Mouse (Mus musculus): ENCODE results near the gene 4933424G06Rik. TPM values are rescaled to one million over a fixed set of nuclear protein-coding genes. Genes with fewer than 3 reads are reported as not detected.
A peak's percentile ranks its signal among the peaks of the same experiment; 100 is the strongest.

Gene 4933424G06Rik
- polyA plus RNA-seq, 1 experiment from 2014 or later = not detected

DNA sequence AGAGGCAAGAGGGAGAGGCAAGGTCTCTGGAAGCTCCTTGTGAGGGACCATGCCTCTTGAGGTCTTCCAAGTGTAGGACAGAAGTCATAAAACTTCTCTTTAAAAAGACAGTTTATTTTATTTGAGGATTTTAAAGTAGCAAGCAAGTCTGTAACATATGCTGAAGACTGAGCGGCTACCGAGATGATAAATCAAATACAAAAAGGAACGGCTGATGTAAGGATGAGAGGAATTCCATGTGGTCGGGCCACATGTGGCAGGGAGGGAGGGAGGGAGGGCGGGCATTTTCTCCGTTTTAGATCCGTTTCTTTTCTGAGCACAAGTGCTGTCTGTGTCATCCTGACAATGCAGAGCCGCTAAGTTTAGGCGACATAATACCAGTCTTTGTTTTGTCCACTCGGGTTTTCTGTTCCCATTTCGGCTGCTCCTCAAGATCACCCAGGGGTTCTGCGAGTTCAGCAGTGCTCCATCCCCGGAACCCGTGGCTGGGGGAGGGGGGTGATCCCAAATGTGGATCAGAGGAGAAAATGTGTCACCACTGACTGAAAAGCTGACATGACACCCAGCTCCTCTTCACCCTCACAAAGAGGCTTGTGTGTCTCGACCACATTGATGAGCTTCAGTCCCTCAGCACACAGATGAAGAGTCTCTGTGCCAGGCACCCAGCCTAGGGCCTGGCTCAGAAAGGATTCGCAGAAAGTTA is 37.1 kb upstream of the 4933424G06Rik start:
- DNase-seq (no peak), ATAC-seq (ENCODE audit: insufficient read depth) (no peak)
- no peak for TF ChIP-seq CTCF (IDR thresholded peaks at IDR 0.05; ENCODE audit: low read depth)
- Histone ChIP-seq H3K4me2 (no peak overlapping the region), H3K9me3 (ENCODE audit: low read depth, low read length) (no peaks in the 10 kb centered on the region), H3K27me3 (ENCODE audit: insufficient read depth, low read length) (no peaks in the 10 kb centered on the region), H3K36me3 (ENCODE audit: insufficient read depth) (no peaks in the 10 kb centered on the region), H3K4me3 (ENCODE audit: low read depth, low read length) (no peak overlapping the region), H3K9ac (no peak overlapping the region), H3K4me1 (ENCODE audit: insufficient read depth) (no peaks in the 10 kb centered on the region), H3K27ac (ENCODE audit: low read depth) (no peak overlapping the region)
- 36% methylated on average over 16 of the region's 16 CpGs for WGBS

DNA sequence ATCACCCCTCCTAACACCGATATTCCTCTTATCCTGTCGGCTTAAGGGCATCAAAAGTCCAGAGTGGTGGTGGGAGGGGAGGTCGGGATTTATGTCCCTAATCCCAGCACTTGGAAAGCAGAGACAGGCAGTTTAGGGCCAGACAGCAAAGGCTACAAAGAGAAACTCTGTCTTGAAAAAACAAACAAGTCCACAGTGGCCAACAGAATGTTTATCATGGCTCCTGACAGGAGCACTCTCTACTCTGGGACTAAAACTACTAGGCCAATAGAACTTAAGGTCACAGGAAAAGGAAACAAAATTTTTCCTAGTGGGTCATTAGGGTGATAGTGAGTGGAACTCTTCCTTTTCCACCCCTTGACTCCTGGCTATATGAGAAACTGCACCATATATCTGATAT is 35.0 kb upstream of the 4933424G06Rik start:
- Histone ChIP-seq H3K36me3 (ENCODE audit: insufficient read depth) (no peaks in the 10 kb centered on the region), H3K9me3 (ENCODE audit: low read depth, low read length) (no peaks in the 10 kb centered on the region), H3K4me1 (ENCODE audit: insufficient read depth) (no peaks in the 10 kb centered on the region), H3K27ac (ENCODE audit: low read depth) (no peak overlapping the region), H3K9ac (no peak overlapping the region), H3K4me3 (ENCODE audit: low read depth, low read length) (no peak overlapping the region), H3K27me3 (ENCODE audit: insufficient read depth, low read length) (no peaks in the 10 kb centered on the region), H3K4me2 (no peak overlapping the region)
- TF ChIP-seq CTCF (IDR thresholded peaks at IDR 0.05; ENCODE audit: low read depth) = no peak
- ATAC-seq (ENCODE audit: insufficient read depth) (no peak), DNase-seq (no peak)
- 23% methylated on average over 3 of the region's 3 CpGs for WGBS

DNA sequence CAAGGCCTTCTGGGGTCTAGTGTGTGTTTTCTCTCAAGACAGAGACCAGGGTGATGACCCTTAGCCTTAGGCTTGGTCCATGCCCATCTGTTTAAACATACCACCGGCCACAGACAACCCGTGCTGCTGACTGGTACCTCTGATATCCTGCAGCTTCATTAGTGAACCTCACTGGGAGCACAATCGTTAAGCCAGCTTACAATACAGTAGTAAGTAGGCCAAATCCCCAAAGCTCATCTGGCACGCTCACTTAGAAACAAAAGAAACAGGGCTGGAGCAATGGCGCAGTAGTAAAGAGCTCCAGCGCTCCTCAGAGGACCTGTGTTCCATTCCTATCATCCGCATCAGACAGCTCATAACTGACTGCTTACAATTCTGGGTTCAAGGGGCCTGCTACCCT is 29.1 kb upstream of the 4933424G06Rik start:
- Histone ChIP-seq H3K4me2 (no peak overlapping the region), H3K27ac (ENCODE audit: low read depth) (no peak overlapping the region), H3K36me3 (ENCODE audit: insufficient read depth) (no peaks in the 10 kb centered on the region), H3K9me3 (ENCODE audit: low read depth, low read length) (no peaks in the 10 kb centered on the region), H3K9ac (no peak overlapping the region; the same call in 1 of the 2 replicates), H3K27me3 (ENCODE audit: insufficient read depth, low read length) (no peaks in the 10 kb centered on the region), H3K4me1 (ENCODE audit: insufficient read depth) (no peaks in the 10 kb centered on the region), H3K4me3 (ENCODE audit: low read depth, low read length) (no peak overlapping the region)
- no peak for ATAC-seq (ENCODE audit: insufficient read depth)
- no peak for TF ChIP-seq CTCF (IDR thresholded peaks at IDR 0.05; ENCODE audit: low read depth)
- WGBS = 71% methylated on average over 7 of the region's 7 CpGs
- DNase-seq = no peak

DNA sequence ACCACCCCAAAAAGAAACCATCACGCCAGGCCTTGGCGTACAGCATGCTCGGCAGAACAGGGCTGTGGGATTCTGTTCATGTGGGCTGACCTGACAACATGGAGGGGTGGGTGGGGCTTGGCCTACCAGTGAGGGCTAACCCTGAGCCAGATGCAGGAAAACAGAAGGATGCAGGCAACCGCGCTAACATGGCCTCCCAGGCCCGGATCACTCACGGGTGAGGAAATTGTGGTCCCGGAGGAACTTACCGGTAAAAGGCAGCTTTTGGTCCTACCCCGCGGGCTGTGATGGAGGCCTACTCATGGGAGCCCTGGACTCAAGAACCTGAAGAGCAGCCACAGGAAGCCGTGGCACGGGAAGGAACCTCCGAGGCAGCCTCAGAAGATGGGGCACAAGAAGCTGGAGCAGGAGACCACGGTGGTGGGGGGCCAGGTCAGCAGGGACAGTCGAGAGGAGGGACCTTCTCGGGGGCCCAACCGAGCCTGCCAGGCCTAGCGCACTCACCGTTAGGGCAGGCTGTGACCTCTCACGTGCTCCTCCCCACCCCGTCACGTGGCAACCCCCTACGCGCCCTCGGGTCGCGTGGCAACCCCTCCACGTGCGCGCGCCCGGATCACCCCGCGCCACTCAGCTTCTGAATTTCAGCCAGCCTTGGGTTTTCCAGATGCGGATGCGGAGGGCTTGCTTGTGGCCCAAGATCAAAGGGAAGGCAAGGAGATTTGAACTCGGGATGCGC is 27.2 kb upstream of the 4933424G06Rik start, which contains the start of gene Fam178b:
Gene Fam178b (minus strand): TSS at position 564 of the 736 bp plus-strand sequence.
- no peaks in the 10 kb centered on the region for H3K9me3 ChIP-seq (ENCODE audit: low read depth, low read length)
- ATAC-seq (ENCODE audit: insufficient read depth) (no peak), DNase-seq (no peak)
- no peaks in the 10 kb centered on the region for H3K27me3 ChIP-seq (ENCODE audit: insufficient read depth, low read length)
- H3K4me1 ChIP-seq (ENCODE audit: insufficient read depth) = no peaks in the 10 kb centered on the region
- WGBS = 89% methylated on average over 39 of the region's 39 CpGs
- no peak within 1 kb of the TSS for H3K4me3 ChIP-seq (ENCODE audit: low read depth, low read length)
- no peak for TF ChIP-seq CTCF (IDR thresholded peaks at IDR 0.05; ENCODE audit: low read depth)
- no peak within 1 kb of the TSS for H3K27ac ChIP-seq (ENCODE audit: low read depth)
- H3K4me2 ChIP-seq = no peak within 1 kb of the TSS
- H3K9ac ChIP-seq = no peak within 1 kb of the TSS
- H3K36me3 ChIP-seq (ENCODE audit: insufficient read depth) = no peaks in the 10 kb centered on the region

DNA sequence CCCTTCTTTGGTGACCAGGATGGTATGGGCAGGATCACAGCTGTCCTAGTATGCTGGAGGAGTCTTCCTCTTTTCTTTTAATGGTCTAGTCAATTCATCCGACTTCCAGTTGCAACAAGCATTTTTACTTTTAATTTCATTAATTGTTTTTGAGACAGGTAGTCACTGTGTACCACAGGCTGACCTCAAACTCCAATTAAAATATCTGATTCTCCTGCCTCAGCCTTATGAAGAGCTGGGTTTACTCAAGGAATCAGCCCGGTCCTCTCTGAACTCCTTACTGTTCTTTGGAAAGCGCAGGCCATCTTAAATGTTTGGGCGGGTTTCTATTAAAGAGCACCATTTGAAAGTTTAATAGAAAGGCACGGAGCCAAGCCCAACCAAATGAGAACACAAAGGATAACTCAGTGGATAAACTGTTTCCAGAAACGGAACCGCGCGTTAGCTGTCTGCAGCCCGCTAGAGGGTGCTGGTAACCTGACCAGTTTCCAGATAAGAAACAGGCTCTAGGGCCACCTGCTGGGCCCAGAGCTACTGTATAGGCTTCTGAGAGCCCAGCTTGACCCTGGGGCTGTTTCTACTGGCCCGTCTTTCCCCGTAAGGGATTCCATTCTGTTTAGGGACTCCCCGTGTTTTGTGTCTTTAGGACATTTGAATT is 26.0 kb upstream of the 4933424G06Rik start:
- Histone ChIP-seq H3K9me3 (ENCODE audit: low read depth, low read length) (no peaks in the 10 kb centered on the region), H3K4me3 (ENCODE audit: low read depth, low read length) (no peak overlapping the region), H3K9ac (no peak overlapping the region), H3K27me3 (ENCODE audit: insufficient read depth, low read length) (no peaks in the 10 kb centered on the region), H3K36me3 (ENCODE audit: insufficient read depth) (no peaks in the 10 kb centered on the region), H3K4me1 (ENCODE audit: insufficient read depth) (no peaks in the 10 kb centered on the region), H3K27ac (ENCODE audit: low read depth) (no peak overlapping the region), H3K4me2 (no peak overlapping the region)
- 12% methylated on average over 13 of the region's 13 CpGs for WGBS
- peak; percentile 89 for TF ChIP-seq CTCF (IDR thresholded peaks at IDR 0.05; ENCODE audit: low read depth)
- ATAC-seq (ENCODE audit: insufficient read depth) (peak; percentile 81), DNase-seq (peak; percentile 94)

DNA sequence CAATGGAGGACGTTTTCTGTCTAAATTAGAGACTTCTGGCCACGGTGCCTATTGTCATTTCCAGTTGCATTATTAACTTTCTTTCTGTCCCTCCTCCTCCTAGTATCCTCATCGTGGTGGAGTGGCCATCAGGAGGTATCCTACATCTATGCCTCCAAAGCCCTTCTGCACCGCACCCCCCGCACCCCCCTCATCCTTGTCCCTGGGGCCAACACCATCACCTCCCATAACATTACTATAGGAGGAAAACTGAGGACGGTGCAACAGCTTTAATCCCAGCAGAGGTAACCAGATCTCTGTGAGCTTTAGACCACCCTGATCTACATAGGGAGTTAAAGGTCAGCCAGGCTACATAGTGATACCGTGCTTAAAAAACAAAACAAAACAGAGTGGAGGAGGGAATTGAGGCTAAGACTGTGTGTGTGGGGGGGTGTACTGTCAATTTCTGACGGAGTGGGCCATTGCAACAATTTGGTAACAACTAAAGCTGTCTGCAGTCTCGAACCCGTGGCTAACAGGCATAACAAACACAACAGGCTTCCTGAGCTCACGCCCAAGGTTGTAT is 19.2 kb upstream of the 4933424G06Rik start:
- H3K9ac ChIP-seq = peak overlapping the region; percentile 74
- H3K27ac ChIP-seq (ENCODE audit: low read depth) = peak overlapping the region; percentile 3; the same call in 1 of the 2 replicates
- no peak for TF ChIP-seq CTCF (IDR thresholded peaks at IDR 0.05; ENCODE audit: low read depth)
- 53% methylated on average over 11 of the region's 11 CpGs for WGBS
- H3K4me2 ChIP-seq = peak overlapping the region; percentile 77
- H3K36me3 ChIP-seq (ENCODE audit: insufficient read depth) = peaks cover 20% of the 10 kb centered on the region
- no peaks in the 10 kb centered on the region for H3K9me3 ChIP-seq (ENCODE audit: low read depth, low read length)
- no peaks in the 10 kb centered on the region for H3K27me3 ChIP-seq (ENCODE audit: insufficient read depth, low read length)
- ATAC-seq (ENCODE audit: insufficient read depth) (peak; percentile 43), DNase-seq (no peak)
- H3K4me1 ChIP-seq (ENCODE audit: insufficient read depth) = no peaks in the 10 kb centered on the region
- H3K4me3 ChIP-seq (ENCODE audit: low read depth, low read length) = peak overlapping the region; percentile 79

All from lung, embryonic 14.5 days (tissue).